Mouse (Mus musculus): ENCODE results near the gene Inka1. TPM values are rescaled to one million over a fixed set of nuclear protein-coding genes. Genes with fewer than 3 reads are reported as not detected.

The Inka1 gene
- polyA plus RNA-seq, 1 experiment from 2014 or later, result 28.8 TPM

- no peaks in the 10 kb centered on the region for H3K9me3 ChIP-seq
- H3K27me3 ChIP-seq, result peaks cover 31% of the 10 kb centered on the region
- H3K36me3 ChIP-seq, result no peaks in the 10 kb centered on the region
- WGBS, result 47% methylated on average over 14 of the region's 14 CpGs
- peak within 1 kb of the TSS; percentile 67 for H3K4me3 ChIP-seq
- peak within 1 kb of the TSS; percentile 94 for H3K27ac ChIP-seq (replicated peaks)
- 0 out of 2 replicates have a peak, but pooled peaks have one; percentile 6 for ATAC-seq (ENCODE audit: low read depth)
- H3K9ac ChIP-seq, result peak within 1 kb of the TSS; percentile 76
- H3K4me1 ChIP-seq (replicated peaks), result peaks cover 45% of the 10 kb centered on the region
- H3K4me2 ChIP-seq, result peak within 1 kb of the TSS; percentile 82
Observed at GRCm38 (mm10) chr9:107982681-107983346, 2.9 kb downstream of the Inka1 start, which contains the start of gene Gm20661. Gene Gm20661 (plus strand): TSS chr9:107983058.

- Histone ChIP-seq H3K9me3 (no peaks in the 10 kb centered on the region), H3K4me3 (no peak overlapping the region), H3K36me3 (no peaks in the 10 kb centered on the region), H3K4me2 (peak overlapping the region; percentile 82), H3K9ac (peak overlapping the region; percentile 76; the same call in 1 of the 2 replicates), H3K27ac (replicated peaks) (peak overlapping the region; percentile 94), H3K4me1 (replicated peaks) (peaks cover 41% of the 10 kb centered on the region), H3K27me3 (peaks cover 26% of the 10 kb centered on the region)
- WGBS, result 57% methylated on average over 7 of the region's 7 CpGs
- ATAC-seq (ENCODE audit: low read depth), result no peak
Observed at GRCm38 (mm10) chr9:107981684-107982605, 3.7 kb downstream of the Inka1 start.

GRCm38 (mm10) chr9:107978815-107979214 lies 6.9 kb downstream of the Inka1 start:
- H3K4me2 ChIP-seq, result no peak overlapping the region
- no peak overlapping the region for H3K4me3 ChIP-seq
- no peak overlapping the region for H3K27ac ChIP-seq (replicated peaks)
- H3K27me3 ChIP-seq, result peaks cover 9% of the 10 kb centered on the region
- H3K9ac ChIP-seq, result no peak overlapping the region
- peaks cover 31% of the 10 kb centered on the region for H3K4me1 ChIP-seq (replicated peaks)
- 90% methylated on average over 12 of the region's 12 CpGs for WGBS
- no peaks in the 10 kb centered on the region for H3K9me3 ChIP-seq
- no peak for ATAC-seq (ENCODE audit: low read depth)
- no peaks in the 10 kb centered on the region for H3K36me3 ChIP-seq

GRCm38 (mm10) chr9:107975399-107976386 lies 10.0 kb downstream of the Inka1 start, which contains the start of gene Uba7:
Gene Uba7 (plus strand): TSS chr9:107975505.
- no peaks in the 10 kb centered on the region for H3K9me3 ChIP-seq
- H3K4me1 ChIP-seq (replicated peaks), result 0 out of 2 replicates have a peak, but pooled peaks cover 5% of the 10 kb centered on the region
- no peak for ATAC-seq (ENCODE audit: low read depth)
- H3K9ac ChIP-seq, result no peak within 1 kb of the TSS
- H3K4me2 ChIP-seq, result no peak within 1 kb of the TSS
- 69% methylated on average over 12 of the region's 12 CpGs for WGBS
- no peaks in the 10 kb centered on the region for H3K27me3 ChIP-seq
- no peak within 1 kb of the TSS for H3K4me3 ChIP-seq
- no peaks in the 10 kb centered on the region for H3K36me3 ChIP-seq
- H3K27ac ChIP-seq (replicated peaks), result no peak within 1 kb of the TSS

GRCm38 (mm10) chr9:107974491-107975171 lies 11.0 kb downstream of the Inka1 start:
- H3K4me3 ChIP-seq, result no peak overlapping the region
- 0 out of 2 replicates have a peak, but pooled peaks cover 3% of the 10 kb centered on the region for H3K36me3 ChIP-seq
- H3K9ac ChIP-seq, result no peak overlapping the region
- H3K4me2 ChIP-seq, result no peak overlapping the region
- 84% methylated on average over 10 of the region's 10 CpGs for WGBS
- ATAC-seq (ENCODE audit: low read depth), result no peak
- H3K27ac ChIP-seq (replicated peaks), result no peak overlapping the region
- no peaks in the 10 kb centered on the region for H3K9me3 ChIP-seq
- 0 out of 2 replicates have a peak, but pooled peaks cover 4% of the 10 kb centered on the region for H3K4me1 ChIP-seq (replicated peaks)
- no peaks in the 10 kb centered on the region for H3K27me3 ChIP-seq

GRCm38 (mm10) chr9:107971690-107972541 lies 13.8 kb downstream of the Inka1 start:
- WGBS, result 83% methylated on average over 8 of the region's 8 CpGs
- Histone ChIP-seq H3K9ac (no peak overlapping the region), H3K36me3 (0 out of 2 replicates have a peak, but pooled peaks cover 5% of the 10 kb centered on the region), H3K4me3 (no peak overlapping the region), H3K9me3 (no peaks in the 10 kb centered on the region), H3K27me3 (no peaks in the 10 kb centered on the region), H3K4me2 (no peak overlapping the region), H3K4me1 (replicated peaks) (0 out of 2 replicates have a peak, but pooled peaks cover 4% of the 10 kb centered on the region), H3K27ac (replicated peaks) (no peak overlapping the region)
- no peak for ATAC-seq (ENCODE audit: low read depth)

GRCm38 (mm10) chr9:107970311-107970710 lies 15.4 kb downstream of the Inka1 start:
- no peak for ATAC-seq (ENCODE audit: low read depth)
- Histone ChIP-seq H3K27me3 (no peaks in the 10 kb centered on the region), H3K4me1 (replicated peaks) (no peaks in the 10 kb centered on the region), H3K9me3 (no peaks in the 10 kb centered on the region), H3K4me2 (no peak overlapping the region), H3K27ac (replicated peaks) (no peak overlapping the region), H3K36me3 (0 out of 2 replicates have a peak, but pooled peaks cover 5% of the 10 kb centered on the region), H3K9ac (no peak overlapping the region), H3K4me3 (no peak overlapping the region)
- 87% methylated on average over 5 of the region's 5 CpGs for WGBS

- H3K4me3 ChIP-seq, result no peak overlapping the region
- 89% methylated on average over 7 of the region's 7 CpGs for WGBS
- 0 out of 2 replicates have a peak, but pooled peaks cover 5% of the 10 kb centered on the region for H3K36me3 ChIP-seq
- H3K4me1 ChIP-seq (replicated peaks), result no peaks in the 10 kb centered on the region
- no peak overlapping the region for H3K27ac ChIP-seq (replicated peaks)
- H3K4me2 ChIP-seq, result no peak overlapping the region
- ATAC-seq (ENCODE audit: low read depth), result no peak
- H3K9me3 ChIP-seq, result no peaks in the 10 kb centered on the region
- no peaks in the 10 kb centered on the region for H3K27me3 ChIP-seq
- H3K9ac ChIP-seq, result no peak overlapping the region; the same call in 1 of the 2 replicates
Observed at GRCm38 (mm10) chr9:107968531-107968930, 17.1 kb downstream of the Inka1 start.

GRCm38 (mm10) chr9:107967437-107967836 lies 18.2 kb downstream of the Inka1 start:
- no peak for ATAC-seq (ENCODE audit: low read depth)
- WGBS, result 93% methylated on average over 6 of the region's 6 CpGs
- H3K27ac ChIP-seq (replicated peaks), result no peak overlapping the region

GRCm38 (mm10) chr9:107966676-107967075 lies 19.0 kb downstream of the Inka1 start:
- Histone ChIP-seq H3K4me2 (no peak overlapping the region), H3K4me3 (no peak overlapping the region), H3K36me3 (0 out of 2 replicates have a peak, but pooled peaks cover 5% of the 10 kb centered on the region), H3K9me3 (no peaks in the 10 kb centered on the region), H3K27me3 (no peaks in the 10 kb centered on the region), H3K9ac (no peak overlapping the region), H3K4me1 (replicated peaks) (peaks cover 3% of the 10 kb centered on the region), H3K27ac (replicated peaks) (no peak overlapping the region)
- 91% methylated on average over 10 of the region's 10 CpGs for WGBS
- no peak for ATAC-seq (ENCODE audit: low read depth)

More at GRCm38 (mm10) chr9:107967437-107967836, 18.2 kb downstream of the Inka1 start:
- H3K4me2 ChIP-seq, result no peak overlapping the region
- no peaks in the 10 kb centered on the region for H3K27me3 ChIP-seq
- no peak overlapping the region for H3K9ac ChIP-seq
- no peaks in the 10 kb centered on the region for H3K9me3 ChIP-seq
- 0 out of 2 replicates have a peak, but pooled peaks cover 5% of the 10 kb centered on the region for H3K36me3 ChIP-seq
- H3K4me3 ChIP-seq, result no peak overlapping the region
- H3K4me1 ChIP-seq (replicated peaks), result no peaks in the 10 kb centered on the region

All from neural tube, embryonic 13.5 days (tissue).